Mouse (Mus musculus): Measurements from ENCODE around the gene Eif4enif1. TPM values are rescaled to one million over a fixed set of nuclear protein-coding genes. Genes with fewer than 3 reads are reported as not detected.
"Not testable (repeated sequence)": the region's sequence is repeated elsewhere in the genome, so short reads cannot be mapped to it uniquely, and the experiment has no call there.

Gene Eif4enif1
- polyA plus RNA-seq, 1 experiment from 2014 or later: 38.4 TPM

DNA sequence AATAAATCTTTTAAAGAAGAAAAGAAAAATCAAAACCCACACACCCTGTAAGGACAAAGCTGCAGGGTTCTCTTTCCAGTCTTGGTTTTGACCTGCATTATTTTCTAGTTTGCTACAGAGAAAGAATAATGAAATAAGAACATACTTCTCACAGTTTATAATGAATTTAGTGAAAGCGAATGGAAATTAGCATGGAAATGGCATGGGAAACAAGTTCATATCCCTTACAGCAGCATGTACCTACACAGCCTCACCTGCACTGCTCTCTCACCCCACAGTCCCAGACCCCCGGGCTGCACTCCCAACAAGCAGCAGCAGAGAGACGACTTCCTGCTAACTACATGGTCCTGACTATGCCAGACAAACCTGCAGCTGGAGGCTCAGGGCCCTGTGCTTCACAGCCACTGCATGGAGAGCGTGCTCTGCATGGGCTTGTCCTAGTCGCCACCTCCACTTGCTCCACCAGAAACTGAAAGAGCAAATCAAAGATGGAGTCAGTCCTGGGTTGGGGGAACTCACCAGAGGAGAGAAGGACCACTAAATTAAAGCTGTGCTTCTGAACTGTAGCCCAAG is 36.9 kb upstream of the Eif4enif1 start:
- ATAC-seq (ENCODE audit: insufficient read depth, low FRiP score): peak; percentile 19; the same call in 1 of the 2 replicates
- H3K27me3 ChIP-seq (ENCODE audit: control insufficient read depth, insufficient read depth, low read length); H3K27ac ChIP-seq (ENCODE audit: low read length); H3K9me3 ChIP-seq (replicated peaks; ENCODE audit: control insufficient read depth, low read length); H3K9ac ChIP-seq (ENCODE audit: low read length); H3K4me1 ChIP-seq (ENCODE audit: control insufficient read depth, insufficient read depth, low read length); H3K4me3 ChIP-seq (replicated peaks; ENCODE audit: low read length); H3K36me3 ChIP-seq (ENCODE audit: control insufficient read depth, insufficient read depth, low read length); H3K4me2 ChIP-seq (ENCODE audit: low read depth, low read length): not testable (repeated sequence)
- WGBS: 66% methylated on average over 3 of the region's 5 CpGs

DNA sequence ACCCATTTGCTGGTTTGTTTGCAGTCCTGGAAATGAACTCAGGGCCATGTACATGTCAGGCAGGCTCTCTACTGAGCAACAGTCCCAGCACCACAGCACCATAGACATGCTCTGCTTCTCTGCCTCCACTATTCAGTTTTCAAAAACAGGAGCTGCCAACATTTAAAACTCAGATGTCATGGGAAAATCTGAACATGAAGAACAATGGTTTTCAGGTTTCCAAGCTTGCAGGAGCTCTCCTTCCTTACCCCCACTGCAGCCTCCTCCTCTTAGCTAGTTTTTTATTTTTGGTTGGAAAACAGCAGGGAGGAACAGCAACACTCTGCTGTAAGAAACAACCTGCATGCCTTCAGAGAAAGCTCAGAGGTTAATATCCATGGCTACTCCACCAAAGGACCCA is 35.9 kb upstream of the Eif4enif1 start:
- H3K27ac ChIP-seq (ENCODE audit: low read length); H3K4me3 ChIP-seq (replicated peaks; ENCODE audit: low read length); H3K9me3 ChIP-seq (replicated peaks; ENCODE audit: control insufficient read depth, low read length); H3K4me1 ChIP-seq (ENCODE audit: control insufficient read depth, insufficient read depth, low read length); ATAC-seq (ENCODE audit: insufficient read depth, low FRiP score); H3K27me3 ChIP-seq (ENCODE audit: control insufficient read depth, insufficient read depth, low read length); H3K36me3 ChIP-seq (ENCODE audit: control insufficient read depth, insufficient read depth, low read length); H3K9ac ChIP-seq (ENCODE audit: low read length); H3K4me2 ChIP-seq (ENCODE audit: low read depth, low read length): not testable (repeated sequence)

DNA sequence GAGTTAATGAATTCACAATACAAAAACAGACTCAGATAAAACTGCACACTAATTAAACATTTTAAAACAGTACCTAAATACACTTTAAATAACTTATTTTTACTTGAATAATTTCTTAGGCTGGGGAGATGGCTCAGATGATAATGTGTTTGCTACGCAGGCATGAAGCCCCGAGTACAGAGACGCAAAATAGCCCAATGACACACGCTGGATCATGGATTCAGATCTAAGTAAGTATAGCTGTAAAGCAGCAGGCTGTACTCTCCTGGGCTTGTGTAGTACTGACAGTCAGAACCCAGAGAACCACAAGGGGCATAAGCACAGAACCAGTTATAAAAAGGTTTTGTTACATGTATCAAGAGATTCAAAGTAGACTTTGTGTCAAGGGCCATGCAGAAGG is 35.1 kb upstream of the Eif4enif1 start:
- H3K27me3 ChIP-seq (ENCODE audit: control insufficient read depth, insufficient read depth, low read length); ATAC-seq (ENCODE audit: insufficient read depth, low FRiP score); H3K27ac ChIP-seq (ENCODE audit: low read length); H3K4me3 ChIP-seq (replicated peaks; ENCODE audit: low read length); H3K9me3 ChIP-seq (replicated peaks; ENCODE audit: control insufficient read depth, low read length); H3K4me2 ChIP-seq (ENCODE audit: low read depth, low read length); H3K9ac ChIP-seq (ENCODE audit: low read length); H3K36me3 ChIP-seq (ENCODE audit: control insufficient read depth, insufficient read depth, low read length); H3K4me1 ChIP-seq (ENCODE audit: control insufficient read depth, insufficient read depth, low read length): not testable (repeated sequence)
- 92% methylated on average over 4 of the region's 4 CpGs for WGBS

DNA sequence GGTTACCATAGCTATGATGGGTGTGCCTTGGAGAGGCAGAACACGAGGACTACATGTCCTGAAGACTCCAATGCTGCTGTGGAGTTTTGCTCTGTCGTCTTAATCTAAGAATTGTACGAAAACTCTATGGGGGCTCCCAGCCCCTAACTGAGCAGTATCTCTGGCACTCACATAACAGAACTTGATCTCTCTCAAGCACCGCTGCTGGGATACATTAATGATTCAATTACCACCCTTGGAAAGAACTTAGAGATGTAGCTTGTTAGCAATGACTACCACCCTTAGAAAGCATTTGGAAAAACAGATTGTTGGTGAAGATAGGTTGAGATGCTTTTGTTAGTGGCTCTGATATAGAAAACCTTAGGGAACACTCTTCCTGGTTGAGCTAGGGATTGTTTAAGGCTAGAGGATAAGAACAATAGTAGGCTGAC is 34.6 kb upstream of the Eif4enif1 start:
- not testable (repeated sequence) for H3K27ac ChIP-seq (ENCODE audit: low read length); ATAC-seq (ENCODE audit: insufficient read depth, low FRiP score); H3K4me2 ChIP-seq (ENCODE audit: low read depth, low read length); H3K9me3 ChIP-seq (replicated peaks; ENCODE audit: control insufficient read depth, low read length); H3K4me1 ChIP-seq (ENCODE audit: control insufficient read depth, insufficient read depth, low read length); H3K4me3 ChIP-seq (replicated peaks; ENCODE audit: low read length); H3K36me3 ChIP-seq (ENCODE audit: control insufficient read depth, insufficient read depth, low read length); H3K27me3 ChIP-seq (ENCODE audit: control insufficient read depth, insufficient read depth, low read length); H3K9ac ChIP-seq (ENCODE audit: low read length)
- 66% methylated on average over 4 of the region's 4 CpGs for WGBS

DNA sequence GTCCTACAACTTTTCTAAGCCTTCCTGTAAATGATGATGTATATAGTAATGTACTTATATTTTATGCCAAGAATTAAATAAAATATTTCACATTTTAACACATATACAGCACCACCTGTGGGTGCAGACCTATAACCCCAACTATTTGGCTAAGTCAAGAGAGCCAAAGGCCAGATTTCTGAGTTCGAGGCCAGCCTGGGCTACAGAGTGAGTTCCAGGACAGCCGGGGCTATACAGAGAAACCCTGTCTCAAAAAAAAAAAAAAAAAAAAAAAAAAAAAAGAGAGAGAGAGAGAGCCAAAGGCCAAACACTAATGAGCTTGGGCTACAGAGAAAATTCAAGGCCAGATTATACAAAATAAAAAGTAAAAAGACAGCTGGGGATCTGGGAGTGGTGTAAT is 33.1 kb upstream of the Eif4enif1 start:
- H3K9ac ChIP-seq (ENCODE audit: low read length); H3K27ac ChIP-seq (ENCODE audit: low read length); H3K27me3 ChIP-seq (ENCODE audit: control insufficient read depth, insufficient read depth, low read length); H3K4me1 ChIP-seq (ENCODE audit: control insufficient read depth, insufficient read depth, low read length); H3K36me3 ChIP-seq (ENCODE audit: control insufficient read depth, insufficient read depth, low read length); H3K4me3 ChIP-seq (replicated peaks; ENCODE audit: low read length); H3K9me3 ChIP-seq (replicated peaks; ENCODE audit: control insufficient read depth, low read length); H3K4me2 ChIP-seq (ENCODE audit: low read depth, low read length): not testable (repeated sequence)
- ATAC-seq (ENCODE audit: insufficient read depth, low FRiP score): peak; percentile 41
- 68% methylated on average over 2 of the region's 2 CpGs for WGBS

DNA sequence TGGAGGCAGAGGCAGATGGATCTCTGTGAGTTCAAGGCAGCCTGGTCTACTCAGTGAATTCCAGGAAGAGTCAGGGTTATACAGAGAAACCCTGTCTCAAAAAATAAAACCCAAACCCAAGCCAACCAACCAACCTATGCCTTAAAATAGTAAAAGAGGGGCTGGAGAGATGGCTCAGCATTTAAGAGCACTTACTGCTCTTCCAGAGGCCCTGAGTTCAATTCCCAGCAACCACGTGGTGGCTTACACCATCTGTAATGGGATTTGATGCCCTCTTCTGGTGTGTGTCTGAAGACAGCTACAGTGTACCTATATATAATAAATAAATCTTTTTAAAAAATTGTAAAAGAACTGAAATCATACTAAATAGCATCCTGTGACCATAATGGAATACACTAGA is 30.3 kb upstream of the Eif4enif1 start:
- H3K36me3 ChIP-seq (ENCODE audit: control insufficient read depth, insufficient read depth, low read length); ATAC-seq (ENCODE audit: insufficient read depth, low FRiP score); H3K27me3 ChIP-seq (ENCODE audit: control insufficient read depth, insufficient read depth, low read length); H3K4me2 ChIP-seq (ENCODE audit: low read depth, low read length); H3K4me3 ChIP-seq (replicated peaks; ENCODE audit: low read length); H3K9me3 ChIP-seq (replicated peaks; ENCODE audit: control insufficient read depth, low read length); H3K4me1 ChIP-seq (ENCODE audit: control insufficient read depth, insufficient read depth, low read length); H3K27ac ChIP-seq (ENCODE audit: low read length); H3K9ac ChIP-seq (ENCODE audit: low read length): not testable (repeated sequence)
- WGBS: 66% methylated on average over 1 of the region's 1 CpGs

DNA sequence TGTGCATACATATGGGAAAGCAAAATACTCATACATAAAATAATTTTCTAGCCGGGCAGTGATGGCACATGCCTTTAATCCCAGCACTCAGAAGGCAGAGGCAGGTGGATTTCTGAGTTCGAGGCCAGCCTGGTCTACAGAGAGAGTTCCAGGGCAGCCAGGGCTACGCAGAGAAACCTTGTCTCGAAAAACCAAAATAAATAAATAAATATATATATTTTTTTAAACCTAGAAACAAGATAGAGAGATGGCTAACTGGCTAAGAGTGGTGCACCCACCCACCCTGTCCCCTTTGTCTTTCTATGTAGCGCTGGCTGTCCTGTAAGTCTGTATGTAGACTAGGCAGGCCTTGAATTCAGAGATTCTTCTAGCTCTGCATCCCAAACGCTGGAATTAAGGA is 29.7 kb upstream of the Eif4enif1 start:
- H3K27me3 ChIP-seq (ENCODE audit: control insufficient read depth, insufficient read depth, low read length); H3K4me3 ChIP-seq (replicated peaks; ENCODE audit: low read length); H3K9ac ChIP-seq (ENCODE audit: low read length); H3K9me3 ChIP-seq (replicated peaks; ENCODE audit: control insufficient read depth, low read length); H3K4me2 ChIP-seq (ENCODE audit: low read depth, low read length); H3K4me1 ChIP-seq (ENCODE audit: control insufficient read depth, insufficient read depth, low read length); H3K27ac ChIP-seq (ENCODE audit: low read length); ATAC-seq (ENCODE audit: insufficient read depth, low FRiP score); H3K36me3 ChIP-seq (ENCODE audit: control insufficient read depth, insufficient read depth, low read length): not testable (repeated sequence)
- WGBS: 55% methylated on average over 4 of the region's 6 CpGs

DNA sequence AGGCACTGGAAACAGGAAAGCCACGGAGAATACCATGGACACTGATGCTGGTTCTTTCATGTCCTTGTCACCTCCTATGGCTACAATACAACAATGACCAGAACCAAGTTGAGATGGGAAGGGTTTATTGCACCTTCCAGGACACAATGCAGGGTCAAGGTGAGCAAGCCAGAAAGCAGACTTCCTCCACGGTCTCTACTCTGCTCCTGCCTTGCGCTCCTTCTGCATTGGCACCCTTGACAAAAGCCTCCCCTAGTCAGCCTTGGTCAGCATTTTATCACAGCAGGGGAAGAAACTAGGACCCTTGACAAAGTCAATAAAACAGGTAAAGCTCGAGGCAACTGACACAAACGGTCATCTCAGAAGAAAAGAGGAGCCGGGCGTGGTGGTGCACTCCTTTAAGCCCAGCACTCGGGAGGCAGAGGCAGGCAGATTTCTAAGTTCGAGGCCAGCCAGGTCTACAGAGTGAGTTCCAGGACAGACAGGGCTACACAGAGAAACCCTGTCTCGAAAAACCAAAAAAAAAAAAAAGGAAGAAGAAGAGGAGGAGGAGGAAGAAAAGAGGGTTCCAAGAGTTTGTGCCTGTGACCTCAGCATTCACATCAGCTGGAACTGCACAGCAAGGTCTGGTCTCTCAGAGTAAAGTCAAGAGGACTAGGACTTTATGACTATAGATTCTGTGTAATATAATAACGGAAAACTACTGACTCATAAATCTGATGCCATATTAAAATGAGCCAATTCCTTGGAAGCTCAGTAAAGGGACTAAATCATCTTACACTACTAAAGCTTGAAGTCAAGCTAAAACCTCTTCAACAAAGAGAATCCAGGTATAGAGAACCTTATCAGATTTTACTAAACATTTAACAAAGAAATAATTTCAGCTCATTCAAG is 28.5 kb upstream of the Eif4enif1 start:
- not testable (repeated sequence) for H3K4me2 ChIP-seq (ENCODE audit: low read depth, low read length); H3K36me3 ChIP-seq (ENCODE audit: control insufficient read depth, insufficient read depth, low read length); H3K27ac ChIP-seq (ENCODE audit: low read length); H3K9ac ChIP-seq (ENCODE audit: low read length); H3K27me3 ChIP-seq (ENCODE audit: control insufficient read depth, insufficient read depth, low read length); H3K9me3 ChIP-seq (replicated peaks; ENCODE audit: control insufficient read depth, low read length); H3K4me3 ChIP-seq (replicated peaks; ENCODE audit: low read length); H3K4me1 ChIP-seq (ENCODE audit: control insufficient read depth, insufficient read depth, low read length)
- 82% methylated on average over 11 of the region's 11 CpGs for WGBS
- ATAC-seq (ENCODE audit: insufficient read depth, low FRiP score): peak; percentile 44

DNA sequence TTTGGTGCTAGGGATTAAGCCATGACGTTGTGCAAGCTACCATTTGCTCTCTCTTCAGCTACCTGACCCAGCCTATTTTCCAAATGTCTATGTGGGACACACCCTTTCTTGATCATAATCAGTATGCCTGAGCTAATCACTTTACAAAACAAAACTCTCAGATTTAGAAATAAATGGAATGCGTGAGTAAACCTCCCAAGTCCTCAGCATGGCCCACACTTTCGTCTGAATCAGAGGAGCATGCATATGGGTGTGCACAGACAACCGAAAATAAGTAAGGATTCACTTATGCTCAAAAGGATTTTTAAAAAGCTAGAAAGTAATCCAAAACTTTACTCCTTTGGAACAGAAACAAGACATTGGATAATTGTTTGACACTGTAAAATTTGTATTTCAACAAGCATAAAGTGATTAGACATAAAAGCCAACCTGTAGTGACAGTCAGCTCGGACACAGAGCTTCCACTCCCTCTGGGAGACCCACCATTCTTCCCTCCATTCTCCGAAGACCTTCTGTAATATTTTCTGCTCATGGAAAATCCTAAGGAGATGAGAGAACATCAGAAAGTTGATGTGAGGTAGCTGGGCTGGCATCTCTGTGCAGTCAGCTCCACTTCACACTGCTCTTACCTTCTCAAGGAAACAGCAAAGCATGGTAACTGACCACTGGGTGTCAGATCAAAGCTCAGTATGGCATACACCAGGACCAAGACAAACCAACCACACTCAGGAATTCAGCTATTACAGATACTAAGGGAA is 23.0 kb upstream of the Eif4enif1 start:
- not testable (repeated sequence) for H3K4me1 ChIP-seq (ENCODE audit: control insufficient read depth, insufficient read depth, low read length); ATAC-seq (ENCODE audit: insufficient read depth, low FRiP score); H3K4me2 ChIP-seq (ENCODE audit: low read depth, low read length); H3K9me3 ChIP-seq (replicated peaks; ENCODE audit: control insufficient read depth, low read length); H3K27ac ChIP-seq (ENCODE audit: low read length); H3K9ac ChIP-seq (ENCODE audit: low read length); H3K36me3 ChIP-seq (ENCODE audit: control insufficient read depth, insufficient read depth, low read length); H3K27me3 ChIP-seq (ENCODE audit: control insufficient read depth, insufficient read depth, low read length); H3K4me3 ChIP-seq (replicated peaks; ENCODE audit: low read length)
- 78% methylated on average over 6 of the region's 6 CpGs for WGBS

Measured in stomach, embryonic 16.5 days (tissue).